Mouse (Mus musculus) urinary bladder, adult 18-20 months (tissue): ENCODE measurements at regions not wholly inside any gene's neighbourhood (a gene's known extent, or its start where the extent isn't known, plus 50 kb on each side); places are given as distances from the start of the nearest gene placed in this dataset.

Experiments used
- DNase-seq, 2 experiments: peaks; one replicate each; pipeline ENCODE4 v3.0.0; 2022; ENCODE audit warnings: low spot score in 2 of 2, mixed read lengths in 2 of 2

GRCm38 (mm10) chr5:132826009-132826408, 282.9 kb upstream of the Auts2 start:
- no peak for DNase-seq

- DNase-seq, result no peak
These were observed 274.5 kb upstream of the Auts2 start for GRCm38 (mm10) chr5:132817665-132818064.

GRCm38 (mm10) chr5:132809181-132809580, 266.0 kb upstream of the Auts2 start:
- DNase-seq, result no peak

GRCm38 (mm10) chr5:132796061-132796460, 252.9 kb upstream of the Auts2 start:
- no peak for DNase-seq

GRCm38 (mm10) chr5:132792484-132792883, 249.3 kb upstream of the Auts2 start:
- DNase-seq, result no peak

GRCm38 (mm10) chr5:132785291-132785690, 242.1 kb upstream of the Auts2 start:
- DNase-seq, result peak in 1 of 2 experiments; percentile 3

GRCm38 (mm10) chr5:132784791-132785190, 241.6 kb upstream of the Auts2 start:
- DNase-seq, result no peak

GRCm38 (mm10) chr5:132774141-132774680, 231.1 kb upstream of the Auts2 start:
- no peak for DNase-seq

GRCm38 (mm10) chr5:132760396-132760795, 217.3 kb upstream of the Auts2 start:
- no peak for DNase-seq

GRCm38 (mm10) chr5:132759751-132760150, 216.6 kb upstream of the Auts2 start:
- DNase-seq, result no peak

- no peak for DNase-seq
These were observed 215.8 kb upstream of the Auts2 start for GRCm38 (mm10) chr5:132758941-132759340.

- DNase-seq, result no peak
These were observed 194.8 kb upstream of the Auts2 start for GRCm38 (mm10) chr5:132737966-132738365.

- no peak for DNase-seq
These were observed 185.6 kb upstream of the Auts2 start for GRCm38 (mm10) chr5:132728689-132729189.

GRCm38 (mm10) chr5:132724467-132724866, 181.3 kb upstream of the Auts2 start:
- DNase-seq, result no peak

GRCm38 (mm10) chr5:132710301-132710700, 167.2 kb upstream of the Auts2 start:
- DNase-seq, result no peak

GRCm38 (mm10) chr5:132707531-132707930, 164.4 kb upstream of the Auts2 start:
- DNase-seq, result no peak

- DNase-seq, result no peak
These were observed 160.4 kb upstream of the Auts2 start for GRCm38 (mm10) chr5:132703455-132704100.

GRCm38 (mm10) chr5:132702573-132702972, 159.4 kb upstream of the Auts2 start:
- DNase-seq, result no peak

GRCm38 (mm10) chr5:132690784-132691183, 147.6 kb upstream of the Auts2 start:
- DNase-seq, result no peak

- DNase-seq, result no peak
These were observed 132.1 kb upstream of the Auts2 start for GRCm38 (mm10) chr5:132675261-132675660.

GRCm38 (mm10) chr5:132673599-132674305, 130.6 kb upstream of the Auts2 start:
- no peak for DNase-seq

- DNase-seq, result no peak
These were observed 128.4 kb upstream of the Auts2 start for GRCm38 (mm10) chr5:132671496-132671895.

- DNase-seq, result no peak
These were observed 124.2 kb upstream of the Auts2 start for GRCm38 (mm10) chr5:132667316-132667715.
